Mouse (Mus musculus) Patski (cell line): ENCODE data around the gene Rabl6. TPM values are rescaled to one million over a fixed set of nuclear protein-coding genes. Genes with fewer than 3 reads are reported as not detected.

Experiments
- ATAC-seq: fragments of 100-300 bp; one replicate; pipeline ENCODE4 v1.8.0; 2021
- CTCF ChIA-PET: fragments of 350-600 bp; sonication (Branson Sonifier 250); formaldehyde crosslinking; loops from one replicate; lab custom pipeline; 2022; ENCODE audit warnings: inconsistent platforms; lab: Charles Lee
- POLR2A ChIA-PET: fragments of 350-600 bp; sonication (Branson Sonifier 250); formaldehyde crosslinking; loops from one replicate; lab custom pipeline; 2022; ENCODE audit warnings: antibody characterized with exemption, inconsistent platforms; lab: Charles Lee
- DNase-seq: peaks from one replicate; pipeline ENCODE4 v3.0.0-alpha.2; 2011; ENCODE audit warnings: low read depth, low spot score
- H3K27me3 ChIP-seq: fragments of 371-371 bp; one replicate; pipeline ENCODE4 v1.5.1; 2021
- CTCF ChIP-seq: fragments of 100-300 bp; IDR thresholded peaks from one replicate; pipeline ENCODE4 v1.5.1; 2021
- in situ Hi-C: fragments of 300-500 bp; cut with MboI; formaldehyde crosslinking; loops from 3 replicates; pipeline ENCODE4 v1.11.1; 2018; ENCODE audit warnings: low pct_unique_long_range_greater_than_20kb, mixed read lengths
- polyA plus RNA-seq: library from polyadenylated mRNA; unstranded; gene quantifications from one replicate; pipeline ENCODE4 v1.2.3, GENCODE M21; 2021

The Rabl6 gene
- polyA plus RNA-seq, 1 experiment from 2014 or later: 90.3 TPM

DNA sequence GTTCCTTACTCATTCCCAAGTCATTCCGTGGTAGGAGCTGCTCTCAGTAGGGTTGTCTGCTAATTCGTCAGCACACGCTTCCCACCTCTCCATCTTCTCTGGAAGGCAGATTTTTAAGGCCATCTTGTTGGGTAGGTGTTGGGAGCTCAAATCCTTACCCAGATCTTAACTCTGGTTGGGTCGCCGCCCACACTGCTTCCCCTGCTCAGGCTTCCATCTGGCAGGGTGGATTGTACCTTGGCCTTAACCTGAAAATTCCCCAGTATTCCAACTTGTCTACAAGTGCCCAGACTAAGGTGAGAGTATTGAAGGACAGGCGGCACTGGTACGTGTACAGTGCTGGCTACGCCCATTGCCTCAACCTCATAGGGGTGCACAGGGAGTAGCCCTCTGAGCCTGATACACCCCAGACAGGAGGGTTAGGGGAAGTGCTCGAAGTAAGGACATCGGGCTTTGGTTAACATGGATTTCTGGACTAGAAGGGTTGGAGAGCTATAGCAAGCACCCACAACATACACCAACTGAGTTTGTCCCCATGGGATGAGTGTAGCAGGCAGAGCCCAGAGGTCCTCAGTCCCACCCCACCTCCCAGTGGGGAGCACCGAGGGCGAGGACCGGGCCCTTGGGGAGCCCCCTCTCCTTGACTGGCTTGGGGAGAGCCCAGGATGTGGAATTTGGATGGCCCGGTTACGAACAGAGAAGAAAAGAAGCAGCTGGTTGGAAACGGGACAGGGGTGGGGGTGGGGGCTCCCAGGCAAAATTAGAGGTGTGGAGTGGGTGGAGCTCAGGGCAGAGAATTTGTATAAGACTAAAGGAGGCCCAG, 32.1 kb downstream of the Rabl6 start:
- TF ChIP-seq CTCF: no peak
- in situ Hi-C loops: no loop called here
- CTCF ChIA-PET: interaction anchor here (0.7 kb wide), 1 partner anchor 11 kb away, joined by 3 read pairs; no protein-coding TSS in a partner anchor
- no peaks in the 10 kb centered on the region for H3K27me3 ChIP-seq
- POLR2A ChIA-PET: interaction anchor here (1.1 to 1.6 kb wide), 3 partner anchors 11 to 17 kb away, joined by 3 to 5 read pairs (median 4); no protein-coding TSS in a partner anchor
- DNase-seq (no peak), ATAC-seq (no peak)

DNA sequence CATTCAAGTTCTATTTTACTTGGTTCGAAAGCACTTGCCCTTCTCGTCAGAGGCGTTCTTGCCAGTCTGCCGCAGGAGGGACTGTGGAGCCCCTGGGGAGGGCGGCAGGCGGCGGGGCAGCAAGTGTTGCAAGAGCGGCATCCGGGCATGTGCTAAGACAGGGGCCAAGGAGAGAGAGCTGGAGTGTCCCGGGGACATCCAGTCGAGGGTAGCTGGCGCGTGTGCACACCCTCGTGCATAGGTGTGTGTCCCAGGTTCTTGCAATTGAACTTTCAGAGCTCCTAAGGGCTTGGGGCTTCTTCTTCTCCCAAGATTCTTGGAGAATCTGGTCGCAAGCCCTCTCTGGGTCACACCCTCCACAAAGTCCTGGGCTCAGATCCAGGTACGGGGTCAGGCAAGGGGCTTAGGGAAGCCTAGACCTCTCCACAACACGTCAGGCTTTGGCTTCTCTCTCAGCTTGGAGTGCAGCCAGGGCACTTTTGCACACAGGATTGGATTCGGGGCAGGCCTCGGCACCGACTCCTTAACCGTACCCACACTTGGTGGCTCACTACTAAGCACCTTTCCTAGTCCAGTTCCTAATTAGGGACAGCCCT, 32.8 kb downstream of the Rabl6 start:
- no peak for ATAC-seq
- no peak for TF ChIP-seq CTCF
- in situ Hi-C loops: no loop called here
- no peak for DNase-seq
- ChIA-PET CTCF (interaction anchor here (1.0 kb wide), 1 partner anchor 16 kb away, joined by 3 read pairs; no protein-coding TSS in a partner anchor), POLR2A (interaction anchor here (0.8 to 1.6 kb wide), 6 partner anchors 10 to 79 kb away, joined by 3 to 5 read pairs (median 3); no protein-coding TSS in a partner anchor)
- H3K27me3 ChIP-seq: no peaks in the 10 kb centered on the region

DNA sequence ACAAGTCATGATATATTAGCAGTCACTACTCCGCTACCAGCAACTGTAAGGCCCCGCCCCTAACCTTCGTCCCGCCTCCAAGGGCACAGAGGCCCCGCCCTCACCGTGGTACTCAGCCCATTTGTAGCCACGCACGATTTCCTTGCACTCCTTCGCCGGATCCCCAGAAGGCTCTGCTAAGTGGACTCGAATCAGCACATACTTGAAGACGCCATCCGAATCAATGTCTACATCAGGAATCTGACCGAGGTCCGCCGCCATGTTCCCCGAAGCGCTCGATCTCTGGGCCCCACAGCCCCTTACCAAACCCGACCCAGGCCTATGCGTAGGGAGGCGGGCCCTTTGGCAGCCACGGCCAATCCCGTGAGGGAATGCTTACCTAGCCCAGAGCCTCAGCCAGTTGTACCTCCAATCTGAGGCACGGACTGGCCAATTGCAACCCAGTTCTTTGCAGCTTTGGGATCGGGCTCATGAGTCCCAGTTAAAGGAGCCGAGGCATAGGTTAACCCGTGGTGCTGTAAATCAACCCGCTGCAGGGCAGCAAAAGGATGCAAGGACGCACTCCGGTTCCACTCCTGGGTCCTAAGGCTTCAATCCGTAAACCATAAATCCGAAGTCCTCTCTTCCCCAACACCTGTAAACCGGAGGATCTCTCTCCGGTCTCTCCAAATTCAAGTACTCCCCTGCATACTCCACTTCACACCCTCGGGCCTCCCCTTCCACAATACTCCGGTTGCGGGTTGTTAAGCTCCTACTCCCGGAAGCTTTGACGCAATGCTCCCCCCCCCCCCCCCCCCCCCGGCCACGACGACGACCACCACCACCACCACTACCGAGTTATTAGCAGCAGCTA, 33.5 kb downstream of the Rabl6 start, which contains the start of the genes Mamdc4 and Phpt1:
Mamdc4 (minus strand) TSS at position 267 of the 853 bp plus-strand sequence.
Phpt1 (minus strand) TSS at position 646 of the 853 bp plus-strand sequence.
- ATAC-seq (peak; percentile 88), DNase-seq (peak; percentile 94)
- CTCF ChIA-PET: interaction anchor here (1.0 to 2.0 kb wide), 4 partner anchors 12 to 77 kb away, joined by 3 to 6 read pairs (median 4); no protein-coding TSS in a partner anchor
- in situ Hi-C loops: no loop called here
- H3K27me3 ChIP-seq: no peaks in the 10 kb centered on the region
- POLR2A ChIA-PET: interaction anchor here (0.8 to 1.6 kb wide), 7 partner anchors 9 to 78 kb away, joined by 3 to 5 read pairs (median 3); no protein-coding TSS in a partner anchor
- TF ChIP-seq CTCF: no peak

DNA sequence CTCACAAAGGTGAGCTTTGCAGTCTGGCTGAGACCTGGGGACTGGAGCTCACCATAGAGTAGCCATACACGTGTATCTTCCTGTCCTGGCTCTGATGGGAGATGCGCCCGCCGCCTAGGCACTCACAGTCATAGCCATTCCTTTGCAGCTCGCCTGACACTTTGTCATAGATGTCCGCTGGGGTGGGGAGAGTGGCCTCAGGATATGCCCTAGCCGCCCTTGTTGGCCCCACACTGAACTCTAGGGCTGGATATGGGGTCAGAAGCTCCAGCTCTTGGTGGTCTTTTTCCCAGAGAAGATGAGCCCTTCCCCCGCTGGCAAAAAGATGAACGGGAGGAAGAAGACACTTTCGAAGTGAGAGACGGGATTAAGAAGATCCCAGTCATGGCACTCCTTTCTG, 34.2 kb downstream of the Rabl6 start:
- TF ChIP-seq CTCF: no peak
- ChIA-PET CTCF (interaction anchor here (1.9 to 2.0 kb wide), 3 partner anchors 11 to 77 kb away, joined by 4 to 6 read pairs (median 4); no protein-coding TSS in a partner anchor), POLR2A (interaction anchor here (0.9 to 1.2 kb wide), 2 partner anchors 8 to 16 kb away, joined by 3 read pairs; no protein-coding TSS in a partner anchor)
- DNase-seq (no peak), ATAC-seq (no peak)
- no peaks in the 10 kb centered on the region for H3K27me3 ChIP-seq
- in situ Hi-C loops: no loop called here

DNA sequence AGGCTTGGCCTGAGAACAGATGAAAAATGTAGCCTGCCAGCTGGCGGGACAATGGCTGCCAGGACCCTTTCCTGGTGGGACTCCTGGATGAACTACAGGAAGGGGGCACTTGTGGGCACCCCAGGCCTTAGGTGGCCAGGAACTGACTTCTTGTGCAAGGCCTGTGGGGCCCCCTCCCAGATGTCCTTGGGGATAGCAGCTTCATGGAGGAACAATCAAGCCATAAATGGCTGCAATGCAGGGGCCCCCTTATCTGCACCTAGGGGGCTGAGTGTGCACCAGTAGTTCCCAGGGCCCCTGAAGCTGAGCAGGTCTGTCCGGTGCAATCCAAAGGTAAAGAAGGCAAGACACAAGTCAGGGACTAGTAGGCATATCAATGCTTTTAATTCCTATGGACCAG, 35.3 kb downstream of the Rabl6 start:
- ChIA-PET POLR2A (interaction anchor here (0.7 kb wide), 1 partner anchor 15 kb away, joined by 3 read pairs; the partner anchor contains the start of gene Edf1), CTCF (interaction anchor here (1.9 to 2.5 kb wide), 4 partner anchors 9 to 75 kb away, joined by 4 to 8 read pairs (median 5); partner anchors contain the start of gene Ajm1)
- ATAC-seq (no peak), DNase-seq (no peak)
- in situ Hi-C loops: no loop called here
- H3K27me3 ChIP-seq: no peaks in the 10 kb centered on the region
- TF ChIP-seq CTCF: no peak

DNA sequence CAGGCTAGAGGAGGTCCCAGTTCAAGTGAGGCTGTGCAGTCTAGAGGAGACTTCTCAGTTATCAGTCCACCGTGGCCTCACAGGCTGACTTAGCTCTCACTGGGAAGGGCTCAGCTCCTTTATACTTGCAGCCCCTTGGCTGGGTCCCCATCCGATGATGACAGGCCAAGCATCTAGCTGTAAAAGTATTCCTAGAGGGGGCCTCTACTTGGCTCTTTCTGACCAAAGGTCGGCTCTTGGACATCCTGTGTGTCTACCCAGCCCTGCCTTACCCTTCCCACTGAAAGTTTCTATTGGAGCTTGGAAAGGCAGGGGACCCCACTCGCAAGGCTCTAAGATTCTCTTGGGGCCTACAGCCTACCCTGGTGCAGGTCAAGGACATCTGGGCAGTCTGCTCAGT, 37.1 kb downstream of the Rabl6 start:
- ChIA-PET POLR2A (interaction anchor here (1.1 kb wide), 1 partner anchor 8 kb away, joined by 4 read pairs; no protein-coding TSS in a partner anchor), CTCF (interaction anchor here (1.3 to 2.5 kb wide), 2 partner anchors 11 to 57 kb away, joined by 3 to 8 read pairs; partner anchors contain the start of gene Ajm1)
- no peak for DNase-seq
- no peak for ATAC-seq
- TF ChIP-seq CTCF: no peak
- H3K27me3 ChIP-seq: no peaks in the 10 kb centered on the region
- in situ Hi-C loops: no loop called here

DNA sequence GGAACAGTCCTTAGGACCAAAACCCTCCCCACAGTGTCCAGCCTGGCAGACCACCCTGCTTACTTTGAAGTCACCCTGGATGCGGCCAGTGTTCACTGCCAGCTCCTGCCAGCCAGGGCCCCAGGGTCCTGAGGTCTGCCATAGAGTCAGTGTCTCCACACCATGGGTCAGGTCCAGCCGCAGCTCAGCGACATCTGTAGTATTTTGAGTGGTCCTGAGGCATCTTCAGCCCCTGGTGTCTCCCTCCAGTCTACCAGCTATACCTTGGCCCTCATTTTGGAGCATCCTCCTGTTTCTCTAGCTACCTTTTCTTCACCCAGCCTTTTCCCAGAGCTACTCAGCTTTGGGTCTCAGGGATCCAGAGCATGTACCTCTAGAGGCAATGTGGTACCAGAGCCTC, 39.0 kb downstream of the Rabl6 start:
- in situ Hi-C loops: no loop called here
- ChIA-PET CTCF (interaction anchor here (3.1 kb wide), 1 partner anchor 12 kb away, joined by 10 read pairs; the partner anchor contains the start of gene Ajm1), POLR2A (no interaction called here)
- no peak for ATAC-seq
- H3K27me3 ChIP-seq: no peaks in the 10 kb centered on the region
- no peak for TF ChIP-seq CTCF
- no peak for DNase-seq

DNA sequence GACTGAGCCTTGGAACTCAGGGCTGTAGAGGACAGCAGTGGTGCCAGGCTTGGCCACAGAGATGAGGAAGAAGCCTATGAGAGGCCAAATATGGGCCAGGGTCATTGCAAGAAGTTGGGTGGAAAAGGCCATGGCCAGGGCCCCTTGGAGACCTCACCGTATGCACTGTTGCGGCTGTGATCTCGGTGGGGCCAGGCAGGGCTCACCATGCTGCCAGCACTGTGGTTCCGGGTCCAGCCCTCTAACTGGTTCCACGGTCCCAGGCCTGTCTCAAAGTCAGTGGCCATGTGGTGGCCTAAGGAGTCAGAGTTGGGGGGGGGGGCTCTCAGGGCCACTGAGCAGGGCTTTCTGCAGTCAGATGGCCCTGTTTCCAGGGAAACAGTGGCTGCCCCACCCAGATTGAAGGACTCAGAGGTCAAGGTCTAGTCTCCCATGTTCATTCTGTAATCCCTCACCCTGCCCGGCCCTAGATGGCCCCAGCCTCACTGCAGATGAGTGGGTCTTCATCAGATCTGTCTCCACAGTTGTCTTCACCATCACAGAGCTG, 39.8 kb downstream of the Rabl6 start:
- POLR2A ChIA-PET: no interaction called here
- CTCF ChIA-PET: interaction anchor here (3.1 kb wide), 1 partner anchor 13 kb away, joined by 10 read pairs; the partner anchor contains the start of gene Ajm1
- DNase-seq (no peak), ATAC-seq (no peak)
- in situ Hi-C loops: no loop called here
- no peaks in the 10 kb centered on the region for H3K27me3 ChIP-seq
- no peak for TF ChIP-seq CTCF

DNA sequence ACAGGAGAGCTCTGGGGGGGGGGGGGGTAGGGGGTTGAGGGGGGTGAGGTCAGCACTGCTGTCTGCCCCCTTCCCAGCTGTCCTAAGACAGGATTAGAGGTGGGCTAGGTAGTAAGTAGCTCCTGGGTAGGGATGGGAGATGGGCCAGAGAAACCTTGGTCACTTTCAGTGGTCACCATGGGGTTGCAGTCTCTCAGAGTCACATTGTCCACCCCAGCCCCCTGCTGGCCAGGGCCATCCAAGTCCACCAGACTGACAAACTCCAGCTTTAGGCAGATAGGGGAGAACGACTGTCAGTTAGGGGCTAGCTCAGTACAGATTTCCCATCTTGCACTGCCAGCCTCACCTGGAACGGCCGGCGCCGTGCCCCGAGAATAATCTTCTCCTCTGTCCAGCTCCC, 41.8 kb downstream of the Rabl6 start:
- CTCF ChIA-PET: interaction anchor here (1.3 to 3.1 kb wide), 3 partner anchors 15 to 59 kb away, joined by 3 to 10 read pairs (median 4); partner anchors contain the start of gene Ajm1
- POLR2A ChIA-PET: interaction anchor here (2.4 kb wide), 1 partner anchor 9 kb away, joined by 10 read pairs; the partner anchor contains the start of gene Edf1
- H3K27me3 ChIP-seq: no peaks in the 10 kb centered on the region
- in situ Hi-C loops: no loop called here
- no peak for TF ChIP-seq CTCF
- DNase-seq (no peak), ATAC-seq (no peak)
